Mouse (Mus musculus) frontal cortex, postnatal 25 days (tissue): ENCODE results near the gene Dnah6.

Source experiments
- DNase-seq, 2 experiments: peaks; one replicate each; pipeline ENCODE4 v3.0.0; 2022; ENCODE audit warnings: low spot score in 2 of 2

The Dnah6 gene

DNA sequence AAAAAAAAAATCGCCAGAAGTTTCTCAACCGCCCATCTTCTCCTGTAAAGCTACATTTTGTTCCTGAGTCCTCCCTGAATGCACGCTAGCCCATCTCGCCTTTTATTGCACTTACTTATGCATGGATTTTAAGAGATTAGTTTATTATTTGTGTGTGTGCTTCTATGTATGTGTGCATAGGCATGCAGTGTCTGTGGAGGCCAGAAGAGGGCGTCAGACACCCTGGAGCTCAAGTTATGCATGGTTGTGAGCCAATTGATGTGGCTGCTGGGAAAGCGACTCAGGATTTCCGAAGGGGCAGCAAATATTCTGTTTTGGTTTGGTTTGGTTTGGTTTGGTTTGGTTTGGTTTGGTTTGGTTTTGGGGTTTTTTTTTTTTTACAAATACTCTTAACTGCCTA, 78.0 kb downstream of the Dnah6 start:
- no peak for DNase-seq

DNA sequence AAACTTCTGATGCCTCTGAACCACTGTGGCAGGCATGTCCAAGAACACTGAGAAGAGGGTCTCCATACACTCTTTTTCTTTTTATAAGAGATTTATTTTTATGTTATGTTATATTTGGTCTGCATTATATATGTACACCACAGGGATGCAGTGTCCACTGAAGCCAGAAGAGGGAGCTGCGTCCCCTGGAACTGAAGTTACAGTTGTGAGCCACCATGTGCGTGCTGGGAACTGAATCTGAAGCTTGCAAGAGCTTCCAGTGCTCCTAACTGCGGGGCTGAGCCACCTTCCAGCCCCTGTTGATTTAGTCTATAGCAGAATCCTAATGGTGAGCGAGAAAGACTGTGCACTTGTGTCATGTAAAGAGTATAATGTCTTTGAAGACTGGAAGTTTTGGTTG, 78.7 kb downstream of the Dnah6 start:
- no peak for DNase-seq

DNA sequence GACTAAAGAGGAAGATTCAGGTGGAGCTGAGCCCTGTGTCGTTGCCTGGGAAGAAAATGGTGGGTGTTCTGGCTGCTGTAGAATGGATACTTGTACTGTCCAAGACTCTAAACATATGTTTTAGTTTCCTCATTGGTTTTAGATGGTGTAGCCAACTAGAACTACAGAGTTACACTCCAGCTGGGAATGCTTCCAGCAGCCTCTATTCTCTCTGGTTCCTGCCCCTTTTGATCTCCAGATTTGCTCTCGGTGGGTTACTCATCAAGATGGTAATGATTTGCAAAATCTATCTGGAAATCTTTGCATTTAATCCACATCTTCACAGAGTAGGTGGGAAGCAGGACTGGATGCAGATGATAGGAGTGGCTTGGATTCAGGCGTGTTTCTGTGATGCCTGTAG, 80.6 kb downstream of the Dnah6 start:
- no peak for DNase-seq

DNA sequence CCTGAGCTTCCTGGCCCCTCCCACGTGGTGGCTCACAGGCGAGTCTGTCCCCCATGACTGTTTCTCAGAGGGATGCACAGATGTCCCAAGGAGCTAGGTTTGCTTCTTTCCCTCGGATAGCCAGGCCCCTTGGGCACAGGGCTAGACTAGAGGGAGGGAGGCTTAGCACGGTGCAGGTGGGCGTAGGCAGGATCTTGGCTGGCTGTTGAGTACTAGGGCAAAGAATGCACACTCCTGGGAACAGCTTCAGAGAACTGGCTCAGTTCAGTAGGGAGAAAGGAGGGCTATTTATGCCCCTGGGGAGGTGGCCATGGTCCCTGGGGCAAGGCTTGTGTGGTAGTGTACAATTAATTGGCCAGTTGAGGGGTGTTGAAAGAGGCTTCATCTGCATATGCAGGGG, 88.7 kb downstream of the Dnah6 start:
- DNase-seq: no peak

DNA sequence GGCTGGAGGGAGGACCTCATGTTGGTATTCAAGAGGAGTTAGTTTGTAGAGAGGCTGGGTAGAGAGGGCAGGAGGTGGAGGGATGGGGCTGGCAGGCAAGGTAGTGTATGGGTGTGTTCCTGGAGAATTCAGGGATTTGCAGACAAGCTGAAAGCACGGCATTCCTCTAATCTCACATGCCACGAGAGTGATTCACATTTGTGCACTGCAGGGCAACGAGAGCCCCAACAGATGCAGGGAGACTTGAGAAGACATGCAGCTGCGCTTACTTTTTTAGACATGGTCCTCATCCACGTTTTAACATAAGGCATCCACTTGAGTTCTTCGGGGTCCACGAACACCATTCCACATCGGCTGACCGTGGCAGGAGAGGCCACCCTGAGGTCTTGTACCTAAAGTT, 93.9 kb downstream of the Dnah6 start:
- DNase-seq: no peak

DNA sequence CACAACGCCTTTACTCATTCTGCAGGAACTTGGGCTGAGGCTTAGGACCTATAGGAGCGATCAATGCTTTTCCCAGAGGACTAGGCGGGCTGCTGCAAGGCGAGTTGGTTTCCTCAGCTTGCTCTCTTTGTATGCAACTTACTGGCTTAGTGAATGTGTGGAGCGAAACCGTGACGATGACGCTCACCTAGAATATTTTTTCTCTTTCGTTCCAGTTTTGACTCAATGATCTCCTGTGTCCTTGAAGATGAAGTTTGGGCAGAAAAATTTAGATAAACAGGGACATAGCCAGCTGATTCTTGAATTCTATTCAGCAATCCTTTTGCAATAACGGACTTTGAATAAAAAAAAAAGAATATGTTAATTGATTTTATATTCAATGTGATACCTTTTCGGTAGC, 101.1 kb downstream of the Dnah6 start:
- no peak for DNase-seq

DNA sequence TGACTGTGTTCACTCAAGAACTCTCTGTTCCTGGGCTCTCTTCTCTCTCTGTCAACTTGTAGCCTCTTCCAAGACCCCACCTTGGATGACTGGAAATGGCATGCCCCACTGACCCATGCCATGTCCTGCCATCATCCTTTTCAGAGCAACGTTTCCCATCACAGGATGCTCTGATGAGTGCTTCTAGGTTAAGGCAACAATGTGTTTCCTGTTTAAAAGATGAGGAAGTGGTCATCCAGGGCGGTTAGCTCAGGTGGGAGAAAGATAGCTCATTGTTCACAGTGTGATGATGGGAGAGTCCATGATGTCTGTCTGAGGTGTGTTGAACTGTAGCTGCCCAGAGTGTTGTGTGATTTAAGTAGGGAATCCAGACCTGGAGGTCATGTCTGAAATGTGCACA, 107.6 kb downstream of the Dnah6 start:
- no peak for DNase-seq

DNA sequence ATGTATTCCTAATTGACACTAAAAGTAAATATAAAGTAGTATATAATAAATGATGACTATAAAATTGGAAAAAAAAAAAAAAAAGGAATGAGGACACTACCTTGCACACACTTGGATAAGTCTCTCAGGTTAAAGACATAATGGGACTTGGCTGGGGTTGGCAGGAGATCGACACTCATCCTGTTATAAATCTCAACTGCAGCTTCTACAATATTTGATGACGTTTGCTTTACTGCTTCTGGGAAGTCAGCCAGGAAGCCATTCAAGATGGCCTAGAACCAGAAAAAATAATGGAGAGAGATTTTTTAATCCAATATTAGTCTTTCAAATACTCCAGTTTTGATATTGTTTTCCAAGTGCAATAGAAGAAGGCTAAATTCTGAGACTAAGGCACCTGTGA, 108.1 kb downstream of the Dnah6 start:
- no peak for DNase-seq

DNA sequence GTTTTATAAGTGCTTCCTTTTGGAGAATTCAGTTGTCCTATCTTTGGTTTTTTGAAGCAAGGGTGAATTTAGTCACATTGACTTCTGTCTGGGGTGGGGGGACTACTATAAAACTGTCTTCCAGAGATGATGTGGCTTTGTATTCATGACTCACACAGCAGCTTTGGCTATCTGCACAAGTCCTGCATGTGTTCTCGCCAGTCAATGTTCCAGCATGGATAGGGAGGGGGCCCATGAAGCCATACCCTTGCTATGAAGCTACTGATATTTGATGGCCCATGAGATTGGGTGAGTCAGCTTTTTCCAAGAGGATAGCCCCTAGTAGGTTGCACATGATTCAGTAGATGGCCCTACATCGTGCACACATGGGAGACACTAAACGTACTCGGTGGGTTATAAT, 128.3 kb downstream of the Dnah6 start:
- no peak for DNase-seq

DNA sequence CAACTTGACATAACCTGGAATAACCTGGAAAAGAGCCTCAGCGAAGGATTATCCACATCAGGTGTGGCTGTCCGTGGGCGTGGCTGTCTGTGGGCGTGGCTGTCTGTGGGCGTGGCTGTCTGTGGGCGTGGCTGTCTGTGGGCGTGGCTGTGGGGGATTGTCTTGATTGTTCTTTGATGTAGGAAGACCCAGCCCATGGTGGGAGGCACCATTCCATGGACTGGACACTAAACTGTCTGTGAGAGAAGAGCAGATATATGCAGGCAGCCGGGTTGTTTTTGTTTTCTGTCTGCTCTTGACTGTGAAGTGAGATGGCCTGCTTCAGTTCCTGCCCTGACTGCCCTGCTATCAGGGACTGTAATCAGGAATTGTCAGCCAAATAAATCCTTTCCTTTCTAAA, 130.6 kb downstream of the Dnah6 start:
- DNase-seq: no peak

DNA sequence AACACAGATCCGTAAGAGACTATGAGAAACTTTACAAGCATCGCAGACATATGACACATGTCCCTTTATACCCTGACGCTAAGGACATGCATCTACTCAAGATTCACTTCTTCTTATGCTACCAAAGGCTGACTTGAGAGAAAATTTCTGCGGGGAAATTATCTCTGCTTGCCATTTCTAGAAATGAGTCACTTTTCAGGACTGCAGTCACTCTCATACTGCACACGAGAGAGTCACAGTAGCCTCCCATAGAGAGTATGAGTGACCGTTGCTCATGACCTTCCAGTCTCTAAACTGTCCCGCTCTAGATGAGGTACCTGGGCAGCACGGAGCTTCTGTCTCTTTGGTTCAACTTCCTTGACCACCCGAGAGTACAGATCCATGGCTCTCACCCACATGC, 138.9 kb downstream of the Dnah6 start:
- DNase-seq: no peak

DNA sequence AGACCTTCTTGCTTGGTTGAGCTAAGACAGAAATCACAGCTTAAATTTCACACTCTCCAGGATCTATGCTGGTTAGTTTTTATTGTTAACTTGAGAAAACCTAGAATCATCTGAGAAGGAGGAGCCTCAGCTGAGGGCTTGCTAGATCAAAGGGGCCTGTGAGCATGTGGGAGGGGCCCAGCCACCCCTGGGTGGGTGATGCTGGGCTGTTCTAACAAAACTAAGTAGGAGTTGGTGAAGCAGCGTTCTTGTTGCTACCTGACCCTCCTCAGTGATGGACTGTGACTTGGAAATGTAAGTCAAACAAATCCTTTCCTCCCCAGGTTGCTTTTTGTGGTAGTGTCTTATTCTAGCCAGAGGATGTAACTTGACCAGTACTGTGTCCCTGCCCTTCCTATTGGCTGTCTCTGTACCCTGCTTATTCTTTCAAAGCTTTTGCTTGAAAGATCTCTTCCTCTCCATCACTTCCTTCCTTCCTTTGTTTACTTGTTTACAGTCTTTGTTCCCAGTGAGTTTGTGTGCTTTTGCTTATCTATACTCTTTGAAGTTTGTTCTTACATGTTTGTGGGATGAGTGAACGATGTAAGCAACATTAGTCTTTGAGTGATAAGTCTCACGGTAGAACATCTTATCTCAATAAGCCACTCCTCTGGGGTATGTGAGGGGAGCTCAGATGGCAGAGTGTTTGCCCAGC, 149.2 kb downstream of the Dnah6 start:
- DNase-seq: no peak

DNA sequence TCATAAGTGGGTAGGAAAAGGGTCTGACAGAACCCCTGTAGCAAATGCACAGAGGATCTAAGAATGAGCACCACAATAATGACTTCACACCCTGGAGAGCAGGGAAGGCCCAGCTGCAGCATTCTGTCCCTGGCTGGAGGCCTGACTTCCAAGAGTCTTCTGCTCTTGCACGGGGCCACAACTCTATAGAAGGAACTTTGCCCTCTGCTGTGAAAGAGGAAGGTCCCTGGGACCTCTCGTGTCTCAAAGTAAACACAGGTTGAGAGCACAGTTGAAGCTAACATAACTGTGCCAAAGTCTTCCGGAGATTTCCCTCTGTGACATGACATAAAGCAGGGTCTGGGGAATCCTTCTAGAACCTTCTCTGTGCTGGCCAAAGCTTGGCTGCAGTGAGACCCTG, 150.2 kb downstream of the Dnah6 start:
- DNase-seq: no peak

DNA sequence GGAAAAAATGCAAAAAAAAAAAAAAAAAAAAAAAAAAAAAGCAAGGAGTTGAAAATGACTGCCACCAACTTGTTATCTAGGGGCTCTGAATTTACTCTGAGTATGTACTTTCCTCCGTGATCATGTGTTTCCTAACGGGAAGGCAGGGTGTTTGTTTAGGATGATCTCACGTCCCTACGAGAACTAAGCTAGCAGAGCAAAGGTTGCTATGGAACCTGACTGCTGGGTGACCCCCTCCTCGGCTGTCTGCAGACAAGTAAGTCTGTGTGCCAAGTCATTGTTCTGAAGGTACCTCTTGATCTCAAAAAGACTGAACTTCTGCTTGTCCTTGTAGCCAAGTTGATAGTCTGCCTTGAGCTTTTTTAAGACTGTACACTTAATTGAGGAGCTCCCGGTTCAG, 150.8 kb downstream of the Dnah6 start:
- DNase-seq: no peak

DNA sequence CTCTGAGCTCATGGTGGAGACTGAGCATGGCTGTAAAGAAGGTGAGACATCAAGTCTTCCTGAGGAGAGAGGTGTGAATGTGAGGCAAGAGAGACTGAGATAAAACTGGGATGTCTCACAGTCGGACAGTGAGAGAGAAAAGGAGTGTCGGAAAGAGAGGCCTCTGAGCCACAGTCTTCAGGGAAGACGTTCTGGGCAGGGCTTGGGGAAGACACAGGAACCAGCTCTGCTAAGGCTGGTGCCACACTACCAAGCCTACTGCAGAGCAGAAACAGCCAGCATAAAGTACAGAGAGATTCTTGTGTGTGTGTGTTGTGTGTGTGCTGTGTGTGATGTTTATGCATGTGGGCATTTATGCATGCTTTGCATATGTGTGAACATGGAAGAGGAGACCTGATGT, 156.9 kb downstream of the Dnah6 start:
- DNase-seq: no peak

DNA sequence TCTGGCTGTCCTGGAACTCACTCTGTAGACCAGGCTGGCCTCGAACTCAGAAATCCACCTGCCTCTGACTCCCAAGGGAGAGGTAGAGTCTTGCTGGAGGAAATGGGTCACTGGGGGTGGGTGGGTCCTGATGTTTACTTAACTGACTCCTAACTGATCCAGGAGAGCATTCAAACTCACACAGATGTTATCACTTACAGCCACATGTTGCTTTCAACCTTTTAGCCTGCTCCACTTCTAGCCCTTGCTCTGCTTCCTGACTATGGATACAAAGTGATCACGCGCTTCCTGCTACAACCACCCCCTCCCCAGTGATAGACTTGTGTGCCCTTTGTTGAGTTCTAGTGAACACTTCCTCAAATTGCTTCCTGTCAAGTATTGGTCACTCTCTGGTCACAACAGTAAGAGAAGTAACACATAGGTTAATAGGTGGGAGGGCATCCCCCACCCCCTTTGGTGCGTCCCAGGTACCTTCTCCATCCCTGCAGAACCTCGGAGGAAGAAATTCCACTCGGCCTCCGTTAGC, 161.8 kb downstream of the Dnah6 start:
- no peak for DNase-seq

DNA sequence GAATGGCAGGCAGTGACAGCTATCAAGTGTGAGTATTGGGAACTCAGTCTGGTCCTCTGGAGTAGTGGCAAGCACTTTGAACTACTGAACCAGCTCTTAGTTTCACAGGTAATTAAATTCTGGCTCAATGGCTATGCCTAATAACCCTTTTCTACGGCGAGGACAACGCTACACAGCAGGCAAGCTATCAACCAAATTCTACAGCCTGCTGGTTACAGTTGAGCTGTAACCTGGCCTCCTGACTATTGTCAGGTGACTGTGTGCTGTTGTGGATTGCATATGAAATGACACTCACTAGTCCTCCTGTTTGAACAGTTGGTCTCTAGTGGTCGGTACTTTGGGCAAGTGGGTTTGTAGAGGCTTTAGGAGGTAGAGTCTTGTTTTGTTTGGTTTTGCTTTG, 162.3 kb downstream of the Dnah6 start:
- DNase-seq: no peak

DNA sequence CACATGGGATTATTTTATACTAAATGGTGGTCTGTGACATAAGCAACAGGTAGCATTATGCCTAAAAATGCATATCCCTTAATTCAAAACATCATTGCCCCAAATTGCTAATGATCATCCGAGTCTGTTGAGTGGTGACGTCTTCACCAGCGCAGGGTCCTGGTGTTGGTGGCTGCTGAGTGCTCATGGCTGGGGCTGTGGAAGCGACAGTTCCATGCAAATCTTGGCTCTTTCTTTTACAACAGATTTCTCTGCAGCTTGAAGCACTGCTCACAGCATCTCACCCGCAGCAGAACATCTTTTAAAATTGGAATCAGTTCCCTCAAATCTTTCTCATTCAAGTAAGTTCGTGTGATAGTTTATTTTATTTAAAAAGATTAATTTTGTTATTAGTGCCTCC, 166.1 kb downstream of the Dnah6 start:
- DNase-seq: peak in 1 of 2 experiments; percentile 5

DNA sequence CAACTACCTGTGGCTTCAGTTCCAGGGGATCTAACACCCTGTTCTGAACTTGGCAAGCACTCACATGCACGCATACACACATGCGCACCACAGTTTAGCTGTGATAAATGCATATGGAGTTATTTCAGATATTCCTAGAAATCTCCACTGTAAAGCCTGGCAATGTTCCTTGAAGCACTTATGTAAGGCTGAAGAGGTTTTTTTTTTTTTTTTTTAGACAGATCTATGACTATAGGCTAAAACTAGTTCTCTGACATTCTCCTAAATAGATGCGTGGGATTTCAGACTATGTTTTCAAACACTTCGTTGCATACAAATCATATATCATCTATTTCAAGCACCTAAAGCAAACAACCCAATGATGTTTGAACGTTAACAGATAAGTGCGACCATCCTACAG, 166.6 kb downstream of the Dnah6 start:
- peak in 1 of 2 experiments; percentile 9 for DNase-seq

DNA sequence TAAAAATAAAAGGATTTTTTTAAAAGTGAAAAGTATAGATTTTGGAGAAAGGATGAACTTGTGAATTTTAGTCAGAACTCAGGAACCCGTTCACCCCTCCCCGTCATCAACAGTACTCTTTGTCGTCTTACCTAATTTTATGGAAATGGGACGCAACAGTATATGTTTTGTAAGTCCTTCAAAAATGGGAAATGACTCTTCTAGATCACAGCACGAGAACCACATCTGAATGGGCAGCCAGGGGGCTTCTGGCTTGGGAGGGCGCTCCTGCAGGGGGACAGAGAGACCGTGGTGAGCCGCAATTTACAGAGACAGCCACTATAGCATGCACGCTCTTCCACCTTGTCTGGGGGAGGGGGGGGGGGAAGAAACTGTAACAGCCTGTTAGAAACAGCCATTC, 167.9 kb downstream of the Dnah6 start:
- no peak for DNase-seq

DNA sequence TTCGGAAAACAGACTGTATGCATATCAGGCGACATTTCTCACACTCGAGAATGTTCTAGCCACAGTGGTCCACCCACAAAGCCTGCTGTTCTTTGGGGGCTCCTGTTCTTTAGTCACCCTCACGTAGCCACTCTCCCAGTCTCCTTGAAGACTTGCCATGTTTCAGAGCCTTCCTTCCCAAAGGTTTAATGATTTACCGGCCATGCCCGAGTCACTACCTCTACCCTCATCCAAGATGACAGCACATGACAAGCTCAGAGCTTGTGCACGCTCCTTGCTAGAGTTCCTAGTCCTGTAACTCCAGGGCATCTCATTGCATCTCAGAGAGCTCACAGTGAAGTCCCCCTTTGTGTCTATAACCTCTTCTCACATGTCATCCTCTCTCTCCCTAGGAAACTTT, 174.2 kb downstream of the Dnah6 start:
- no peak for DNase-seq

DNA sequence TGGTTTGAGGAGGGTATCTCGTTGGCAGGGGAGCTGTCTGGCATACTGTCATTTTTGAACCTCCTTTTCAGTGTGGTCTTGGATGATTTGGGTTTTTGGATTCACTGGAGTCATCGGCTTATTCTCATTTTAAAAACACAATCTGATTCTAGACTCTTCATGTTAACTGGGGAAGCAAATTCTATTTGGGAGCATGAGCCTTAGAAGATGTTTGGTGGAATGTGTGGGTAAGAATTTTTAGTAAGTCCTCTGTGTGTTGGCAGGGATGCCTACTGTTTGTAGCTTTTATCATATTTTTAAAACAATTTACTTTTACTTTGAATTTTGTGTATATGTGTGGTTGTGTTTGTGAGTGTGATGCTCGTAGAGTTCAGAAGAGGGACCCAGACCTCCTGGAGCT, 175.5 kb downstream of the Dnah6 start:
- DNase-seq: no peak

DNA sequence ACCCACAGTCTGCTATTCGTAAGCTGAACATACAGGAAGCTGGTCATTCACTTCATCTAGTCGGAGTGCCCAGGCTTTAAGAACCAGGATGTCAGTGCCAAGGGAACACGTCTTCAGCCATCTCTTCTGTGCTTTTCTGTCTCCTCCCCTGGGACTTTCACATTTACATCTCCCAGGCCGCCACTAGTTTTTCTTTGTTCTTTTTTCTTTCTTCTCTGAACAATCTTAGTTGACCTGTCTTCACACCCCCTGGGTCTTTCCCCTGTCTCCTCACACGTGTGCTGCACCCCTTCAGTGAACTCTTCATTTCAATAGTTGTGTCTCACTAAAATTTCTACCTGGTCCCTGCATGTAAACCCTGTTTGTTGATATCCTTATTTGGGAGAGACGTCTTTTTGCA, 179.2 kb downstream of the Dnah6 start:
- DNase-seq: no peak

DNA sequence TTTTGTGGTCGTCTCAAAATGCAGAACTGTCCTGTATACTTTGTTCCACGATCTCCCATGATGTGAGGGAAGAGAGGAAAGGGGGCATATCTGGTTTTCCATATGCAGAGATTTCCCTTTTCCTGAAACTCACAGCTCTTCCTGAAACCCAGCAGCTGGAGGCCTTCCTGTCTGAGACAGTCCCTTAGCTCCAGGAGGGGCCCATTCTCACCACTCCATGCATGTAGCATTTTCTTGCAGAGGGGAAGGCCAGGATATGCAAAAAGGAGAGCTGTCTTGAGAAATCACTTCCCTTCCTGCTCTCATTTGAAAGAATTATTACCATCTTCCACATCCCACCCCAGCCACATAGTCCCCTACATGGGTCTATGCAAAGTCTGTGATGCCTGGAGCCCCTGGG, 183.2 kb downstream of the Dnah6 start:
- no peak for DNase-seq
